Mouse (Mus musculus) limb, embryonic 10.5 days (tissue): Measurements from ENCODE around the gene Fmr1nb. TPM values are rescaled to one million over a fixed set of nuclear protein-coding genes. Genes with fewer than 3 reads are reported as not detected.
"Not testable (repeated sequence)": the region's sequence is repeated elsewhere in the genome, so short reads cannot be mapped to it uniquely, and the experiment has no call there.

ENCODE experiments used
- DNase-seq: peaks from one replicate; pipeline ENCODE4 v3.0.0-alpha.2; 2017; ENCODE audit warnings: low spot score
- H3K27ac ChIP-seq: fragments of 300-500 bp; sonication (generic); 2 replicates; pipeline ENCODE4 v1.5.1; 2016; ENCODE audit warnings: mild to moderate bottlenecking
- H3K27me3 ChIP-seq: fragments of 300-500 bp; sonication (generic); 2 replicates; pipeline ENCODE4 v1.6.1; 2016; ENCODE audit warnings: low read depth, mild to moderate bottlenecking; ENCODE audit not compliant: poor library complexity, severe bottlenecking
- H3K36me3 ChIP-seq: fragments of 300-500 bp; sonication (generic); 2 replicates; pipeline ENCODE4 v1.6.1; 2016; ENCODE audit warnings: mild to moderate bottlenecking, moderate library complexity
- H3K4me1 ChIP-seq: fragments of 300-500 bp; sonication (generic); 2 replicates; pipeline ENCODE4 v1.6.1; 2016
- H3K4me3 ChIP-seq: fragments of 300-500 bp; sonication (generic); 2 replicates; pipeline ENCODE4 v1.5.1; 2016; ENCODE audit warnings: mild to moderate bottlenecking, moderate library complexity
- H3K9me3 ChIP-seq: fragments of 300-500 bp; sonication (generic); replicated peaks from 2 replicates; pipeline ENCODE4 v1.6.1; 2016; ENCODE audit warnings: mild to moderate bottlenecking
- WGBS: fragments of 180-500 bp; shearing (Covaris S2); methylation state at CpG from one replicate; pipeline ENCODE4 v1.1.7; 2016; 5-methylcytosine and 5-hydroxymethylcytosine counted together
- polyA plus RNA-seq: library from polyadenylated mRNA; unstranded; fragments of >200 nt; fragmentation: Nextera tagmentation; extraction: Ambion mirVana; gene quantifications from 2 replicates; pipeline ENCODE4 v1.2.1, GENCODE M21; 2016

Gene Fmr1nb
- not detected in 2 replicates for polyA plus RNA-seq

GRCm38 (mm10) chrX:68761606-68762005 lies at the start of gene Fmr1nb:
Fmr1nb (plus strand) TSS chrX:68761839.
- DNase-seq, result no peak
- H3K4me1 ChIP-seq, result no peaks in the 10 kb centered on the region
- H3K27ac ChIP-seq, result no peak within 1 kb of the TSS
- H3K4me3 ChIP-seq, result no peak within 1 kb of the TSS
- 87% methylated on average over 15 of the region's 15 CpGs for WGBS
- H3K27me3 ChIP-seq, result no peaks in the 10 kb centered on the region
- no peaks in the 10 kb centered on the region for H3K9me3 ChIP-seq
- H3K36me3 ChIP-seq, result no peaks in the 10 kb centered on the region

- 79% methylated on average over 1 of the region's 1 CpGs for WGBS
- no peak for DNase-seq
- H3K4me1 ChIP-seq, result no peaks in the 10 kb centered on the region
Observed at GRCm38 (mm10) chrX:68736902-68737301, 24.7 kb upstream of the Fmr1nb start.

DNA sequence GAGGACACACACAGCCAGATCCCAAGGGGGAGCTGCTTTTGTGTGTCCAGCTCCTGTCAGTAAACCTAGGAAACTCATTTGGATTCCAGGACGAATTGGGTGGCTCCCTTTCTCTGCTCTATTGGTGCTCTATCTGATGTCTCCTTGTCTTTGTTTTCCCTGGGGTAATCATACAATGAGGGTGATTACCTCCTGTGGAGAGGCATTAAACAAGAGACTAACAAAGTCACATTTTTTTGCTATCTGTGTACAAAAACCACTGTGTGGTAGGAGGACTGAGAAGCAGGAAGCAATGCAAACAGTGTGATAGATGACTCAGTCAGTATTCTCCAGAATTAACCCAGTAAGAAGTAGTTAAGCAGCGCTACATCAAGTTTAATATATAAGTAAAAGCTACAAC lies 21.6 kb upstream of the Fmr1nb start:
- Histone ChIP-seq H3K4me3 (no peak overlapping the region), H3K36me3 (no peaks in the 10 kb centered on the region), H3K4me1 (no peaks in the 10 kb centered on the region), H3K9me3 (no peaks in the 10 kb centered on the region), H3K27ac (no peak overlapping the region), H3K27me3 (no peaks in the 10 kb centered on the region)
- WGBS, result 55% methylated on average over 2 of the region's 2 CpGs
- DNase-seq, result no peak

More at GRCm38 (mm10) chrX:68736902-68737301, 24.7 kb upstream of the Fmr1nb start:
- Histone ChIP-seq H3K27me3 (no peaks in the 10 kb centered on the region), H3K27ac (no peak overlapping the region), H3K9me3 (no peaks in the 10 kb centered on the region), H3K4me3 (no peak overlapping the region), H3K36me3 (no peaks in the 10 kb centered on the region)

DNA sequence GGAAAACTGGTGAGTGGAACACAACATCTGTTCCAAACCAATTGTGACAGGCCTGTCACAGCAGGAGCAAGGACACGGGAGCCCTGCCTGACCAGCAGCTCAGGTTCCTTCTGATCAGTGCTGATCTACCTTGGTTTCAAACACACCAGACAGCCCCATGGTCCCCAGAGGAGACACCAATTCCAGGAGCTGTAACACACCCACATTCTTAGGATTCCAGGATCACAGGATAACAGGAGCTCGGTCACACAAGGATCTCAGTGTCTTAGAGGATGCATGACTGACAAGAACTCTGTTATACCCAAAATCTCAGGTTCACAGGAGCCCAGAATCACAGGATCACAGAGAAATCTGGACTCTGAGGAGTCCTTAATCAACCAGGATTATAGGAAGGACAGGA lies 58.8 kb downstream of the Fmr1nb start:
- not testable (repeated sequence) for H3K4me1 ChIP-seq, H3K27me3 ChIP-seq, H3K27ac ChIP-seq, DNase-seq, H3K9me3 ChIP-seq, H3K36me3 ChIP-seq
- peak overlapping the region; percentile 35; the same call in 1 of the 2 replicates for H3K4me3 ChIP-seq
- WGBS, result 23% methylated on average over 2 of the region's 2 CpGs

GRCm38 (mm10) chrX:68821059-68821458 lies 59.4 kb downstream of the Fmr1nb start, which contains the start of gene Gm14698:
Gm14698 (plus strand) TSS chrX:68821093.
- not testable (repeated sequence) for H3K27me3 ChIP-seq, H3K4me1 ChIP-seq, H3K9me3 ChIP-seq, H3K36me3 ChIP-seq
- WGBS, result 14% methylated on average over 33 of the region's 36 CpGs
- peak within 1 kb of the TSS; percentile 42; the same call in 1 of the 2 replicates for H3K27ac ChIP-seq
- H3K4me3 ChIP-seq, result peak within 1 kb of the TSS; percentile 35
- DNase-seq, result peak; percentile 47

DNA sequence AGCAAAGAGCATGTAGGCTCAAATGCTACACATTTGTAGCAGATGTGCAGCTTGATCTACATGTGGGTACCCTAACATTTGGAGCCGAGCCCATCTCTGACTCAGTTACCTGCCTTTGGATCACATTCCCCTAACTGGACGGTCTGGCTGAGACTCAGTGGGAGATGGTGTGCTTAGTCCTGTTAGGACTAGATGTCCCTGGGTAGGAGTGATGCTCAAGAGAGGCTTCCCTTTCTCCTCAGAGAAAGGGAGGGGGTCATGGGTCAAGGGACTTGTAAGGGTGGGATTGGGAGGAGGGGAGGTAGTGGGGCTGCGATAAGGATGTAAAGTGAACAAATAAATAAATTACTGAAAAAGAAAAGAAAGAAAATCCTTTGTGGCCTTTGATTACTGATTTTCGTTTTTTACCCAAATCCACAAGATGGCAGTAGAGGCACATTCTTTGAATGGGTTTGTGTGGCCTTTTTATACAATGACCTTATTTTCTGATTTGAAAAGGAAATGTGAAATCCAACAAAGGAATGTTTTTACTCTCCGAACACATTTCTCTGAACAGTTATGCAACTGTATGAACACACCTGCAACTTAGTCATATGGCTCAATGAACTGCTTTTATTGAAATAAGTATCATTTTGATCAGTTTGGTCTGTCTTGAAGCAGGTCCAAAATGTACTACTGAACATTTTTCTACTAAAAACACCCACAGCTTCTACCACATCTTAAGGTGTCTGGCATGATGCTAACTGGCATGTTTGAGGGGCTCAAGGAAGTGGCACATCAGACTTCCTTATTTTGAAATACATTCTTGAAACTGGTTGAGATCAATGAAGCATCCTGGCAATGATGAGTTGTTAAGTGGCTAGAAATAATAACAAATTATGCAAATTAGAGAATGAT lies 78.2 kb downstream of the Fmr1nb start:
- H3K4me3 ChIP-seq, result no peak overlapping the region
- H3K9me3 ChIP-seq, result no peaks in the 10 kb centered on the region
- H3K27ac ChIP-seq, result no peak overlapping the region
- no peaks in the 10 kb centered on the region for H3K36me3 ChIP-seq
- WGBS, result 30% methylated on average over 5 of the region's 5 CpGs
- DNase-seq, result peak; percentile 31
- no peaks in the 10 kb centered on the region for H3K27me3 ChIP-seq
- H3K4me1 ChIP-seq, result no peaks in the 10 kb centered on the region

Other genes with a start within 250 kb of the Fmr1nb start
- 54.3 and 62.3 TPM in 2 replicates for gene Fmr1, start 83.3 kb upstream of the Fmr1nb start, polyA plus RNA-seq
- 1.2 and 1.6 TPM in 2 replicates for gene Gm14698, start 59.3 kb downstream of the Fmr1nb start, polyA plus RNA-seq
- not detected in 2 replicates for gene Gm6812, start 131.2 kb downstream of the Fmr1nb start, polyA plus RNA-seq